Mouse (Mus musculus): ENCODE measurements around the gene Hirip3. TPM values are rescaled to one million over a fixed set of nuclear protein-coding genes. Genes with fewer than 3 reads are reported as not detected.
"Not testable (repeated sequence)": the region's sequence is repeated elsewhere in the genome, so short reads cannot be mapped to it uniquely, and the experiment has no call there.

Gene Hirip3
- polyA plus RNA-seq, 1 experiment = 58.5 TPM

- H3K27ac ChIP-seq (ENCODE audit: insufficient read depth, low read length) = no peak overlapping the region
- TF ChIP-seq POLR2A (IDR thresholded peaks at IDR 0.05; ENCODE audit: extremely low read depth, insufficient read depth, low read length) (no peak), CTCF (IDR thresholded peaks at IDR 0.05; ENCODE audit: extremely low read depth, insufficient read depth, low read length) (peak; percentile 40)
- no peak overlapping the region for H3K4me3 ChIP-seq (ENCODE audit: insufficient read depth, low read length)
- H3K4me1 ChIP-seq (ENCODE audit: control insufficient read depth, insufficient read depth, low read length) = no peaks in the 10 kb centered on the region
Observed at GRCm38 (mm10) chr7:126888852-126889251, 27.1 kb downstream of the Hirip3 start.

DNA sequence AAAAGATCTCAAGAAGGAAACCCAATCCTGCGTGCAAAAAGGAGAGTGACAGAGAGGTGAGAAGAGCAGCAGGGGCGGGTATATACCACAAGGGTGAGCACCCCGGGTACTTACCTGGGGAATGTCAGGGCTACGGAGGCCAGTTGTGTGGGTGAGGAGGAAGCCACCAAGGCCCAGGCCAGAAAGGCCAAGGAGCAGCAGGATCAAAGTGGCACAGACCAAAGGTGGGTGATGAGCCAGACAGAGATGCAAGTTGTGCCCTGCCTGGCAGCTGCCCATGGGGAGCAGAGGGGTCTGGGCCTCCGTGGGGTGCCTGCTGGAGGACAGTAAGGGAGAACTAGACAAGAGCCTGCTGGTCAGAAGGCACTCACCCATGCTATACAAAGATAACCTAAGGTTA, 35.1 kb downstream of the Hirip3 start:
- peaks cover 5% of the 10 kb centered on the region for H3K4me1 ChIP-seq (ENCODE audit: control insufficient read depth, insufficient read depth, low read length)
- no peak for TF ChIP-seq CTCF (IDR thresholded peaks at IDR 0.05; ENCODE audit: extremely low read depth, insufficient read depth, low read length)
- no peak for TF ChIP-seq POLR2A (IDR thresholded peaks at IDR 0.05; ENCODE audit: extremely low read depth, insufficient read depth, low read length)
- H3K4me3 ChIP-seq (ENCODE audit: insufficient read depth, low read length) = no peak overlapping the region; the same call in 1 of the 2 replicates
- peak overlapping the region; percentile 21; the same call in 1 of the 2 replicates for H3K27ac ChIP-seq (ENCODE audit: insufficient read depth, low read length)

- TF ChIP-seq CTCF (IDR thresholded peaks at IDR 0.05; ENCODE audit: extremely low read depth, insufficient read depth, low read length) (no peak), POLR2A (IDR thresholded peaks at IDR 0.05; ENCODE audit: extremely low read depth, insufficient read depth, low read length) (no peak)
- peaks cover 5% of the 10 kb centered on the region for H3K4me1 ChIP-seq (ENCODE audit: control insufficient read depth, insufficient read depth, low read length)
- peak overlapping the region; percentile 86 for H3K4me3 ChIP-seq (ENCODE audit: insufficient read depth, low read length)
- peak overlapping the region; percentile 86 for H3K27ac ChIP-seq (ENCODE audit: insufficient read depth, low read length)
Observed at GRCm38 (mm10) chr7:126897390-126898101, 35.8 kb downstream of the Hirip3 start.

GRCm38 (mm10) chr7:126898102-126898990, 36.6 kb downstream of the Hirip3 start:
- peaks cover 5% of the 10 kb centered on the region for H3K4me1 ChIP-seq (ENCODE audit: control insufficient read depth, insufficient read depth, low read length)
- TF ChIP-seq POLR2A (IDR thresholded peaks at IDR 0.05; ENCODE audit: extremely low read depth, insufficient read depth, low read length) (peak; percentile 93), CTCF (IDR thresholded peaks at IDR 0.05; ENCODE audit: extremely low read depth, insufficient read depth, low read length) (no peak)
- H3K27ac ChIP-seq (ENCODE audit: insufficient read depth, low read length) = peak overlapping the region; percentile 86
- H3K4me3 ChIP-seq (ENCODE audit: insufficient read depth, low read length) = peak overlapping the region; percentile 86

- H3K4me1 ChIP-seq (ENCODE audit: control insufficient read depth, insufficient read depth, low read length); H3K27ac ChIP-seq (ENCODE audit: insufficient read depth, low read length); H3K4me3 ChIP-seq (ENCODE audit: insufficient read depth, low read length): not testable (repeated sequence)
Observed at GRCm38 (mm10) chr7:126899781-126900180, 38.0 kb downstream of the Hirip3 start.

DNA sequence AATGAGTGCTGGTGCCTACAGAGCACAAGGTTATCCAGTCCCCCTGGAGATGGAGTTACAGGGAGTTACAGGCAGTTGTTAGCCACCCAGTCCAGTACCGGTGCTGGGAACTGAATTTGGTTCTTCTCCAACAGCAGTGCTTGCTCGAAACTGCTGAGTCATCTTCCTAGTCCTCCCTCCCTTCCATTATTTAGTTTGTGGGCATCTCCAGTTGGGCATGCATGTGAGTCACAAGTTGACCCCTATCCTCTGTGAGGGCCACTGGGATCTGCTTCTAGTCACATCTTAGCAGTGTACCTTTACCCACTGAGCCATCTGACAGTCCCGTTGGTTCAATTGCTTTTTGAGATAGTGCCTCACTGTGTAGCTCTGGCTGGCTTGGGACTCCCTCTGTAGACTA, 43.8 kb downstream of the Hirip3 start:
- no peaks in the 10 kb centered on the region for H3K4me1 ChIP-seq (ENCODE audit: control insufficient read depth, insufficient read depth, low read length)
- no peak overlapping the region for H3K4me3 ChIP-seq (ENCODE audit: insufficient read depth, low read length)
- no peak for TF ChIP-seq POLR2A (IDR thresholded peaks at IDR 0.05; ENCODE audit: extremely low read depth, insufficient read depth, low read length)
- TF ChIP-seq CTCF (IDR thresholded peaks at IDR 0.05; ENCODE audit: extremely low read depth, insufficient read depth, low read length) = no peak

GRCm38 (mm10) chr7:126914844-126915243, 53.1 kb downstream of the Hirip3 start:
- Histone ChIP-seq H3K4me1 (ENCODE audit: control insufficient read depth, insufficient read depth, low read length) (no peaks in the 10 kb centered on the region), H3K4me3 (ENCODE audit: insufficient read depth, low read length) (no peak overlapping the region), H3K27ac (ENCODE audit: insufficient read depth, low read length) (no peak overlapping the region)
- TF ChIP-seq CTCF (IDR thresholded peaks at IDR 0.05; ENCODE audit: extremely low read depth, insufficient read depth, low read length) (no peak), POLR2A (IDR thresholded peaks at IDR 0.05; ENCODE audit: extremely low read depth, insufficient read depth, low read length) (no peak)

More for the DNA sequence above, 43.8 kb downstream of the Hirip3 start:
- H3K27ac ChIP-seq (ENCODE audit: insufficient read depth, low read length) = no peak overlapping the region

Other genes starting within 250 kb of the Hirip3 start
- gene Nupr1, start 231.1 kb upstream of the Hirip3 start, polyA plus RNA-seq (2012; rRNA removed) = 21.6 and 23.1 TPM in 2 replicates
- gene Sgf29, start 212.7 kb upstream of the Hirip3 start, polyA plus RNA-seq (2012; rRNA removed) = 38.1 and 43.4 TPM in 2 replicates
- 14.1 and 16.5 TPM in 2 replicates for gene Sult1a1, start 185.5 kb upstream of the Hirip3 start, polyA plus RNA-seq (2012; rRNA removed)
- gene Bola2, start 166.6 kb upstream of the Hirip3 start, polyA plus RNA-seq (2012; rRNA removed) = 51.2 and 55.8 TPM in 2 replicates
- 31.2 and 33.8 TPM in 2 replicates for gene Slx1b, start 166.2 kb upstream of the Hirip3 start, polyA plus RNA-seq (2012; rRNA removed)
- 204 and 218 TPM in 2 replicates for gene Coro1a, start 154.2 kb upstream of the Hirip3 start, polyA plus RNA-seq (2012; rRNA removed)
- gene Mapk3, start 102.4 kb upstream of the Hirip3 start, polyA plus RNA-seq (2012; rRNA removed) = 246 and 283 TPM in 2 replicates
- gene Gdpd3, start 95.6 kb upstream of the Hirip3 start, polyA plus RNA-seq (2012; rRNA removed) = 2.5 and 3.1 TPM in 2 replicates
- gene Ypel3, start 85.0 kb upstream of the Hirip3 start, polyA plus RNA-seq (2012; rRNA removed) = 539 and 545 TPM in 2 replicates
- 1.4 and 1.6 TPM in 2 replicates for gene Tbx6, start 80.5 kb upstream of the Hirip3 start, polyA plus RNA-seq (2012; rRNA removed)
- 75.4 and 77.7 TPM in 2 replicates for gene Ppp4c, start 69.5 kb upstream of the Hirip3 start, polyA plus RNA-seq (2012; rRNA removed)
- gene Fam57b, start 64.3 kb upstream of the Hirip3 start, polyA plus RNA-seq (2012; rRNA removed) = 108 and 124 TPM in 2 replicates
- 0.67 TPM in 1 of 2 replicates, not detected in the other for gene 4930451I11Rik, start 30.3 kb upstream of the Hirip3 start, polyA plus RNA-seq (2012; rRNA removed)
- 45.9 and 52.6 TPM in 2 replicates for gene Doc2a, start 14.6 kb upstream of the Hirip3 start, polyA plus RNA-seq (2012; rRNA removed)
- 55.6 and 59.3 TPM in 2 replicates for gene Ino80e, start 405 bp downstream of the Hirip3 start, polyA plus RNA-seq (2012; rRNA removed)
- 103 and 104 TPM in 2 replicates for gene Taok2, start 22.7 kb downstream of the Hirip3 start, polyA plus RNA-seq (2012; rRNA removed)
- 31.9 and 35.9 TPM in 2 replicates for gene Tmem219, start 60.9 kb downstream of the Hirip3 start, polyA plus RNA-seq (2012; rRNA removed)
- 188 and 198 TPM in 2 replicates for gene Kctd13, start 66.9 kb downstream of the Hirip3 start, polyA plus RNA-seq (2012; rRNA removed)
- 55.7 and 63.8 TPM in 2 replicates for gene Asphd1, start 87.6 kb downstream of the Hirip3 start, polyA plus RNA-seq (2012; rRNA removed)
- gene Sez6l2, start 88.6 kb downstream of the Hirip3 start, polyA plus RNA-seq (2012; rRNA removed) = 236 and 261 TPM in 2 replicates
- gene Cdipt, start 113.9 kb downstream of the Hirip3 start, polyA plus RNA-seq (2012; rRNA removed) = 252 and 253 TPM in 2 replicates
- gene Cdiptos, start 114.1 kb downstream of the Hirip3 start, polyA plus RNA-seq (2012; rRNA removed) = 1.1 and 2.0 TPM in 2 replicates
- 8.0 and 8.2 TPM in 2 replicates for gene Mvp, start 152.6 kb downstream of the Hirip3 start, polyA plus RNA-seq (2012; rRNA removed)
- gene Pagr1b, start 154.5 kb downstream of the Hirip3 start, polyA plus RNA-seq (2012; rRNA removed) = 1.8 and 2.2 TPM in 2 replicates
- 41.1 and 50.4 TPM in 2 replicates for gene Pagr1a, start 155.4 kb downstream of the Hirip3 start, polyA plus RNA-seq (2012; rRNA removed)
- gene Gm42742, start 159.1 kb downstream of the Hirip3 start, polyA plus RNA-seq (2012; rRNA removed) = 97.1 and 109 TPM in 2 replicates
- 371 and 405 TPM in 2 replicates for gene Prrt2, start 159.2 kb downstream of the Hirip3 start, polyA plus RNA-seq (2012; rRNA removed)
- gene Maz, start 165.1 kb downstream of the Hirip3 start, polyA plus RNA-seq (2012; rRNA removed) = 157 and 173 TPM in 2 replicates
- 8.6 and 10.1 TPM in 2 replicates for gene Kif22, start 180.5 kb downstream of the Hirip3 start, polyA plus RNA-seq (2012; rRNA removed)
- 0.31 TPM in 1 of 2 replicates, not detected in the other for gene Zg16, start 225.4 kb downstream of the Hirip3 start, polyA plus RNA-seq (2012; rRNA removed)
- gene AI467606, start 229.4 kb downstream of the Hirip3 start, polyA plus RNA-seq (2012; rRNA removed) = 2.6 and 2.8 TPM in 2 replicates